Mouse (Mus musculus) heart, postnatal 0 days (tissue): ENCODE results near the gene Trmt61a. TPM values are rescaled to one million over a fixed set of nuclear protein-coding genes. Genes with fewer than 3 reads are reported as not detected.
A peak's percentile ranks its signal among the peaks of the same experiment; 100 is the strongest.

Experiments used
- ATAC-seq: fragments of 200-750 bp; cut with Nextera tagmentation; 2 replicates; pipeline ENCODE4 v1.8.0; 2017; ENCODE audit warnings: low read depth, moderate number of reproducible peaks, moderate library complexity; ENCODE audit not compliant: insufficient read depth
- DNase-seq: peaks from one replicate; pipeline ENCODE4 v3.0.0-alpha.2; 2016; ENCODE audit warnings: low spot score
- H3K27ac ChIP-seq: fragments of 300-500 bp; sonication (generic); 2 replicates; pipeline ENCODE4 v1.5.1; 2014; ENCODE audit warnings: low read depth, mild to moderate bottlenecking
- H3K27me3 ChIP-seq: fragments of 300-500 bp; sonication (generic); 2 replicates; pipeline ENCODE4 v1.6.1; 2014; ENCODE audit warnings: low read length, mixed read lengths; ENCODE audit not compliant: control insufficient read depth, insufficient read depth
- H3K36me3 ChIP-seq: fragments of 300-500 bp; sonication (generic); replicated peaks from 2 replicates; pipeline ENCODE4 v1.6.1; 2014; ENCODE audit warnings: low read length, mixed read lengths; ENCODE audit not compliant: control insufficient read depth, insufficient read depth
- H3K4me1 ChIP-seq: fragments of 300-500 bp; sonication (generic); 2 replicates; pipeline ENCODE4 v1.6.1; 2014; ENCODE audit warnings: antibody characterized with exemption; ENCODE audit not compliant: control insufficient read depth, insufficient read depth
- H3K4me2 ChIP-seq: fragments of 300-500 bp; sonication (generic); 2 replicates; pipeline ENCODE4 v1.6.1; 2014; ENCODE audit warnings: low read depth, mild to moderate bottlenecking, low read length, moderate library complexity
- H3K4me3 ChIP-seq: fragments of 300-500 bp; sonication (generic); 2 replicates; pipeline ENCODE4 v1.5.1; 2014; ENCODE audit warnings: low read depth, low read length
- H3K9ac ChIP-seq: fragments of 300-500 bp; sonication (generic); replicated peaks from 2 replicates; pipeline ENCODE4 v1.6.1; 2014; ENCODE audit warnings: low read depth, low read length, mixed read lengths
- H3K9me3 ChIP-seq: fragments of 300-500 bp; sonication (generic); replicated peaks from 2 replicates; pipeline ENCODE4 v1.6.1; 2016; ENCODE audit warnings: low read length; ENCODE audit not compliant: control insufficient read depth
- CTCF ChIP-seq: IDR thresholded peaks from 2 replicates; pipeline ENCODE4 v1.5.1; 2016; ENCODE audit warnings: antibody characterized with exemption, control low read depth, low read depth
- EP300 ChIP-seq: IDR thresholded peaks from 2 replicates; pipeline ENCODE4 v1.6.1; 2016; ENCODE audit warnings: antibody characterized with exemption, low read depth
- WGBS: fragments of 180-500 bp; shearing (Covaris S2); extraction: QIAGEN DNeasy Blood & Tissue Kit; methylation state at CpG from one replicate; pipeline ENCODE4 v1.1.7; 2014; 5-methylcytosine and 5-hydroxymethylcytosine counted together
- polyA plus RNA-seq: library from polyadenylated mRNA; unstranded; fragments of >200 nt; fragmentation: Nextera tagmentation; extraction: Ambion mirVana; gene quantifications from 2 replicates; pipeline ENCODE4 v1.2.1, GENCODE M21; 2015
- total RNA-seq: library from RNA; depleted of rRNA; stranded (reverse); fragments of >200 nt; gene quantifications from 2 replicates; pipeline ENCODE4 v1.2.3, GENCODE M21; 2014; ENCODE audit warnings: low replicate concordance; rRNA removed

The Trmt61a gene
- total RNA-seq (23.5 and 24.9 TPM in 2 replicates), polyA plus RNA-seq (4.1 and 6.1 TPM in 2 replicates)

DNA sequence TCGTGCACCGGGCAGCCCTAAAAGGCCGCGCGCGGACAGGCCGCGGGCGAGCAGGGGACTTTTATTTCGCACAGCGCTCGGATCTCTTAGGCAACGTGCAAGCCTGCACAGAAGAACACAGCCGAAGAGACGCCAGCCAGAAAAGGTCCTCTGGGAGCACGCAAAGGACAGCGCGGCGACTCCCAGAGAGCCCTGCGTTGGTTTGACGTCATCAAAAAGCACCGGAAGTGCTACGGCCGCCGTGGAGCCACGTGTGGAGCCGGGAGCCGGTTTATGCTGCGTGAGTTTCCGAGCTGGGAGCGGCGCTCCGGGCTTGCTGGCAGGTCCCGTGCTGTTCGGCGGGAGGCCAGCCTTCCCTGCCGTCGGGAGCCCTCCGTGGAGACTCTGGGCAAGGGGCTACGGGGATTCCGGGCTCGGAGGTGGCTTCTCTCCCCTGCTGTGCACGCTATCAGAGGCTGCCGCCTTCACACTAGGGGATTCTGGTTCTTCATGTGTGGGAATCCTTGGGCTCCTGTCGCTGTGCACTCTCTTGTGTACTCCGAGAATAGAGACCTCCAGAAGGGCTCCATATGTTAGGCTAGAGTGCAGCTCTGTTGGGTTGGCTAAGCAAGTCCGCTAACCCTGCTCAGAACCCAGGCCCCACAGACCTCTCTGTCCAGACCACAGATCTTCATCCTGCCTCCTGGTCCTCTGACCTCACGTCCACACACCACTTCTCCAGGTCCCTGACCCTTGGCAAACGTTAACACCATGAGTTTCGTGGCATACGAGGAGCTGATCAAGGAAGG lies at the start of gene Trmt61a:
Trmt61a (plus strand) TSS at position 224 of the 788 bp plus-strand sequence.
- TF ChIP-seq CTCF: no peak
- TF ChIP-seq EP300: peak; percentile 80
- peak within 1 kb of the TSS; percentile 81 for H3K4me3 ChIP-seq
- WGBS: under 1% methylated on average over 51 of the region's 51 CpGs
- H3K4me1 ChIP-seq: peaks cover 42% of the 10 kb centered on the region
- no peaks in the 10 kb centered on the region for H3K9me3 ChIP-seq
- ATAC-seq (peak; percentile 94), DNase-seq (peak; percentile 96)
- peak within 1 kb of the TSS; percentile 54 for H3K9ac ChIP-seq
- H3K27ac ChIP-seq: peak within 1 kb of the TSS; percentile 97
- H3K36me3 ChIP-seq: no peaks in the 10 kb centered on the region
- peak within 1 kb of the TSS; percentile 92 for H3K4me2 ChIP-seq
- H3K27me3 ChIP-seq: peaks cover 2% of the 10 kb centered on the region; the same call in 1 of the 2 replicates

DNA sequence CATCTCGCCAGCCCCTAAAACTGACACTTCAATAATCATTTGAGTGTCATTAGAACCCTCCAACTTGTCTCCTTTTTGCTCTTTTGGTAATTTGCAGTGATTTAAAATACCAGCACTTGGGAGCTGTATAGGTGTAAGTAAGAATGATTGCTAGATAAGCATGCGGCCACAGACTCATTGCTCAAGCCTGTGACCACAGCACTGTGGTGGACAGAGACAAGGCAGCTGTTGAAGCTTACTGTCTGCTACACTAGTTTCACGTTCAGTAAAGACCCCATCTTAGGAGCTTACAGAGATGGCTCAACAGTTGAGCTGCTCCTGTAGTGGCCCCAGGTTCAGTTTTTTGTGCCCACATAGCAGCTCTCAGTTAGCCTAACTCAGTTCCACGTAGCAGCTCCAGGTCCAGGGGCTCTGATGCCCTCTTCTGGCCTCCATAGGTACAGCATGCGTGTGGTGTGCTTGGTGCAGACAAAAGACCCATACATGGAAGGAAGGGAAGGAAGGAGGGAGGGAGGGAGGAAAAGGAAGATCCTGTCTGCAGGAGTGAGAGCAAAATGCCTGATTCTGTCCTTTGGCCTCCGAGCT lies 29.8 kb upstream of the Trmt61a start:
- peaks cover 89% of the 10 kb centered on the region for H3K36me3 ChIP-seq
- WGBS: 52% methylated on average over 6 of the region's 6 CpGs
- no peaks in the 10 kb centered on the region for H3K27me3 ChIP-seq
- H3K4me1 ChIP-seq: no peaks in the 10 kb centered on the region
- TF ChIP-seq EP300 (no peak), CTCF (peak; percentile 88)
- H3K9ac ChIP-seq: no peak overlapping the region
- no peak overlapping the region for H3K4me3 ChIP-seq
- H3K4me2 ChIP-seq: no peak overlapping the region
- ATAC-seq (peak; percentile 72), DNase-seq (peak; percentile 58)
- H3K9me3 ChIP-seq: no peaks in the 10 kb centered on the region
- H3K27ac ChIP-seq: no peak overlapping the region

DNA sequence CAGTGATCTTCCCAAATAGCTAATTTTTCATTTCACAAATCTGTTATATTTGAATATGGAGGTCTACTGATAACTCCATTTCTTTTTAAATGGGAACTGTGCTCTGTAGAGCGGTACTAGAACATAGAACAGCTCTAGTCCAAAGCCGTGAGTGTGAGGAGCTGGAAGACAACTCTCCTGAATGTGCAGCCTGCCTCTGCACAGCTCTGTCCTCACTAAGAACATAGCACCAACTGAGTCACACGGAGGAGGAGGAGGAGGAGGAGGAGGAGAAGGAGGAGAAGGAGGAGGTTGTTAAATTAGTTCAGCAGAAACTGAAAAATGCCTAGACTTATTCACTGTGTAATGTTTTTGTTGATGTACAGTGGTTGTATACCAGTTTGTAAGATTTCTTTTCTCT lies 25.0 kb upstream of the Trmt61a start:
- WGBS: 91% methylated on average over 3 of the region's 3 CpGs
- Histone ChIP-seq H3K9ac (no peak overlapping the region), H3K9me3 (no peaks in the 10 kb centered on the region), H3K4me1 (no peaks in the 10 kb centered on the region), H3K27me3 (no peaks in the 10 kb centered on the region), H3K36me3 (peaks cover 83% of the 10 kb centered on the region), H3K4me2 (no peak overlapping the region), H3K27ac (no peak overlapping the region), H3K4me3 (no peak overlapping the region)
- TF ChIP-seq CTCF: no peak
- no peak for TF ChIP-seq EP300
- no peak for ATAC-seq
- DNase-seq: no peak

DNA sequence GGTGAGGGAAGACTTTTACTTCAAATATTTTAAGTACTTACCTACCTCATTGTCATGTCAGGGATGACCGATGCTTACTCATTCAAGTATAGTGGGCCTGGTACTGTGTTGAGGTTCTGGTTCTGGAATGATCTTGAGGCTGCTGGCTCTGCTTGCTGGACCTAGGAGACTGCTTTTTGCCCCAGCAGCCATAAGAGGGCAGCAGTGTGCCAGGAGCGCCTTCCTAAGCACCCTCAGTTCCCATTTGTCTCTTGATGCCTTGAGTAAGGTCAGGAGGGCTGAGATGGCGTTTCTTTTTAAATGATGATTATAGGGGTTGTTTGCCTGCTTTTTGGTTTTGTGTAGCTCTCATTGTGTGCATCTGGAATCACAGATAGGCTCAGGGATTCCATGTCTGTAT lies 24.5 kb upstream of the Trmt61a start:
- TF ChIP-seq CTCF (peak; percentile 82), EP300 (no peak)
- no peaks in the 10 kb centered on the region for H3K9me3 ChIP-seq
- no peak overlapping the region for H3K9ac ChIP-seq
- H3K4me2 ChIP-seq: no peak overlapping the region
- ATAC-seq (peak; percentile 36; the same call in 1 of the 2 replicates), DNase-seq (peak; percentile 75)
- peaks cover 82% of the 10 kb centered on the region for H3K36me3 ChIP-seq
- H3K27ac ChIP-seq: no peak overlapping the region
- no peaks in the 10 kb centered on the region for H3K27me3 ChIP-seq
- H3K4me3 ChIP-seq: no peak overlapping the region
- 30% methylated on average over 3 of the region's 3 CpGs for WGBS
- no peaks in the 10 kb centered on the region for H3K4me1 ChIP-seq

DNA sequence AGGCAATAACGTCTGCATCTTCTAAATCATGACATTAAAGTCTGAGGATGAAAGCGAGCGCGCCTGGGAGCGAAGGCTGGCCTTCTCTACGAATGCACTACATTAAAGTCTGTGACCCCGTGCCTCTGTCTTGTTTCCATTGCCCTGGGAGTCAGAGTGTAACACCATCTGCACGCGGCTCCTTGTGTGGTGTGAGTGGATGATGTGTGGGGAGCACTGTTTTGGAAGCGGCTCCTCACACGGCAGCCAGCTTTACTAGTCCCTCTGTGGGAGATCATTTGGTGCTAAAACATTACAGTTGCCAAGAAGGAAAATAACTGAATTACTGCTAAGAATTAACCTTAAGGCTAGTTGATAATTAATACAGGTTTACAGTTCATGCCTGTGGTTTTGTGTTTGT lies 22.2 kb upstream of the Trmt61a start:
- Histone ChIP-seq H3K9ac (no peak overlapping the region), H3K27ac (no peak overlapping the region), H3K4me3 (no peak overlapping the region), H3K27me3 (no peaks in the 10 kb centered on the region), H3K4me2 (no peak overlapping the region), H3K9me3 (no peaks in the 10 kb centered on the region), H3K36me3 (peaks cover 67% of the 10 kb centered on the region), H3K4me1 (no peaks in the 10 kb centered on the region)
- TF ChIP-seq CTCF (no peak), EP300 (no peak)
- ATAC-seq: no peak
- no peak for DNase-seq
- WGBS: 92% methylated on average over 11 of the region's 11 CpGs
